Mouse (Mus musculus) olfactory bulb, adult 2 months (tissue): ENCODE results near the gene Naa25.

Experiments used
- CTCF ChIP-seq: fragments of 200-500 bp; IDR thresholded peaks from 2 replicates; pipeline ENCODE4 v1.5.1; 2012; ENCODE audit warnings: low read depth, mild to moderate bottlenecking, low read length, moderate library complexity; ENCODE audit not compliant: insufficient read depth
- POLR2A ChIP-seq: fragments of 200-500 bp; IDR thresholded peaks from 2 replicates; pipeline ENCODE4 v1.6.1; 2012; ENCODE audit warnings: mild to moderate bottlenecking, low read depth, low read length, moderate library complexity; ENCODE audit not compliant: insufficient read depth

DNA sequence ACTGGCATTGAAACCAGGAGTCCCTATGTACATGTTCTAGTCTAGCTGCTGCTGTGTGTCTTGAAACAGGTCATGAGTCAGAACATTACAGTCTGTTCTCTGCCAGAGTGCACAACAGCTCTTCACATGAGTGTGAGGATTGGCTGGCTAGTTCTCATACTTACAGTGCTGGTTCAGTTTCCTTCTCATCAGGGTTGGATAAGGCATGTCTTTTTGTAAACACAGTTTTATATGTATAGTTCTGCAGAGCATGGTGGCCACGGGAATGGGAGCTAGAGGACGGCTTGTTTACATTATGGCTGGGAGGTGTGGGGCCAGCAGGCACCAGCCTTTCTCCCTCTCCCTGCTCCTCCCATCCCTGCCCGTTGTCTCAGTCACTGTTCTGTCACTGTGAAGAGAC is 71.8 kb downstream of the Naa25 start:
- TF ChIP-seq CTCF (no peak), POLR2A (no peak)
